Mouse (Mus musculus) lung, embryonic 14.5 days (tissue): ENCODE measurements around the gene Kif3a. TPM values are rescaled to one million over a fixed set of nuclear protein-coding genes. Genes with fewer than 3 reads are reported as not detected.

Source experiments
- ATAC-seq: fragments of 200-750 bp; cut with Nextera tagmentation; 2 replicates; pipeline ENCODE4 v1.8.0; 2017; ENCODE audit warnings: mild to moderate bottlenecking, moderate TSS enrichment, moderate library complexity; ENCODE audit not compliant: insufficient read depth
- DNase-seq: peaks from one replicate; pipeline ENCODE4 v3.0.0-alpha.2; 2015
- H3K27ac ChIP-seq: fragments of 300-500 bp; sonication (generic); 2 replicates; pipeline ENCODE4 v1.5.1; 2014; ENCODE audit warnings: low read depth, mild to moderate bottlenecking, moderate library complexity
- H3K27me3 ChIP-seq: fragments of 300-500 bp; sonication (generic); 2 replicates; pipeline ENCODE4 v1.6.1; 2014; ENCODE audit warnings: low read length, control low read depth; ENCODE audit not compliant: insufficient read depth
- H3K36me3 ChIP-seq: fragments of 300-500 bp; sonication (generic); 2 replicates; pipeline ENCODE4 v1.6.1; 2014; ENCODE audit warnings: control low read depth; ENCODE audit not compliant: insufficient read depth
- H3K4me1 ChIP-seq: fragments of 300-500 bp; sonication (generic); 2 replicates; pipeline ENCODE4 v1.6.1; 2014; ENCODE audit warnings: antibody characterized with exemption, control low read depth; ENCODE audit not compliant: insufficient read depth
- H3K4me2 ChIP-seq: fragments of 300-500 bp; sonication (generic); 2 replicates; pipeline ENCODE4 v1.6.1; 2014; ENCODE audit warnings: mild to moderate bottlenecking
- H3K4me3 ChIP-seq: fragments of 300-500 bp; sonication (generic); 2 replicates; pipeline ENCODE4 v1.5.1; 2014; ENCODE audit warnings: low read depth, low read length
- H3K9ac ChIP-seq: fragments of 300-500 bp; sonication (generic); 2 replicates; pipeline ENCODE4 v1.6.1; 2014
- H3K9me3 ChIP-seq: fragments of 300-500 bp; sonication (generic); 2 replicates; pipeline ENCODE4 v1.6.1; 2016; ENCODE audit warnings: low read depth, low read length, control low read depth
- CTCF ChIP-seq: IDR thresholded peaks from 2 replicates; pipeline ENCODE4 v1.5.1; 2016; ENCODE audit warnings: antibody characterized with exemption, low read depth
- WGBS: fragments of 180-500 bp; shearing (Covaris S2); extraction: QIAGEN DNeasy Blood & Tissue Kit; methylation state at CpG from one replicate; pipeline ENCODE4 v1.1.7; 2014; 5-methylcytosine and 5-hydroxymethylcytosine counted together
- polyA plus RNA-seq: library from polyadenylated mRNA; unstranded; fragments of >200 nt; fragmentation: Nextera tagmentation; extraction: Ambion mirVana; gene quantifications from 2 replicates; pipeline ENCODE4 v1.2.1, GENCODE M21; 2014

The Kif3a gene
- polyA plus RNA-seq, 1 experiment from 2014 or later = 67.9 TPM

- no peak for TF ChIP-seq CTCF
- Histone ChIP-seq H3K4me3 (no peak overlapping the region), H3K9me3 (no peaks in the 10 kb centered on the region), H3K27me3 (no peaks in the 10 kb centered on the region), H3K36me3 (no peaks in the 10 kb centered on the region), H3K4me1 (no peaks in the 10 kb centered on the region), H3K9ac (no peak overlapping the region), H3K27ac (no peak overlapping the region), H3K4me2 (no peak overlapping the region)
- WGBS = 59% methylated on average over 8 of the region's 8 CpGs
- no peak for ATAC-seq
- no peak for DNase-seq
These were observed 49.8 kb downstream of the Kif3a start for GRCm38 (mm10) chr11:53616748-53617558.

GRCm38 (mm10) chr11:53617562-53618109 is 50.5 kb downstream of the Kif3a start:
- Histone ChIP-seq H3K27me3 (no peaks in the 10 kb centered on the region), H3K36me3 (no peaks in the 10 kb centered on the region), H3K9ac (no peak overlapping the region), H3K4me1 (no peaks in the 10 kb centered on the region), H3K4me3 (no peak overlapping the region), H3K9me3 (no peaks in the 10 kb centered on the region), H3K4me2 (no peak overlapping the region), H3K27ac (no peak overlapping the region)
- ATAC-seq (no peak), DNase-seq (no peak)
- no peak for TF ChIP-seq CTCF
- 55% methylated on average over 4 of the region's 4 CpGs for WGBS

GRCm38 (mm10) chr11:53618619-53619198 is 51.5 kb downstream of the Kif3a start, which contains the start of gene Il4:
Il4 (minus strand) TSS chr11:53618669.
- TF ChIP-seq CTCF = no peak
- Histone ChIP-seq H3K4me1 (no peaks in the 10 kb centered on the region), H3K36me3 (no peaks in the 10 kb centered on the region), H3K4me3 (no peak within 1 kb of the TSS), H3K9me3 (no peaks in the 10 kb centered on the region), H3K27ac (no peak within 1 kb of the TSS), H3K4me2 (no peak within 1 kb of the TSS), H3K9ac (no peak within 1 kb of the TSS), H3K27me3 (no peaks in the 10 kb centered on the region)
- no peak for ATAC-seq
- 66% methylated on average over 7 of the region's 7 CpGs for WGBS
- DNase-seq = no peak

GRCm38 (mm10) chr11:53619428-53619827 is 52.2 kb downstream of the Kif3a start:
- Histone ChIP-seq H3K36me3 (no peaks in the 10 kb centered on the region), H3K27ac (no peak overlapping the region), H3K4me2 (no peak overlapping the region), H3K4me1 (no peaks in the 10 kb centered on the region), H3K27me3 (no peaks in the 10 kb centered on the region), H3K9me3 (no peaks in the 10 kb centered on the region), H3K9ac (no peak overlapping the region), H3K4me3 (no peak overlapping the region)
- no peak for ATAC-seq
- TF ChIP-seq CTCF = no peak
- no peak for DNase-seq
- 58% methylated on average over 6 of the region's 6 CpGs for WGBS

- 77% methylated on average over 4 of the region's 4 CpGs for WGBS
- Histone ChIP-seq H3K4me1 (no peaks in the 10 kb centered on the region), H3K36me3 (no peaks in the 10 kb centered on the region), H3K27ac (no peak overlapping the region), H3K4me2 (no peak overlapping the region), H3K4me3 (no peak overlapping the region), H3K9ac (no peak overlapping the region), H3K9me3 (no peaks in the 10 kb centered on the region), H3K27me3 (no peaks in the 10 kb centered on the region)
- DNase-seq = no peak
- no peak for ATAC-seq
- no peak for TF ChIP-seq CTCF
These were observed 52.9 kb downstream of the Kif3a start for GRCm38 (mm10) chr11:53620094-53620493.

- H3K9me3 ChIP-seq = no peaks in the 10 kb centered on the region
- H3K4me1 ChIP-seq = no peaks in the 10 kb centered on the region
- ATAC-seq (no peak), DNase-seq (no peak)
- H3K27ac ChIP-seq = no peak overlapping the region
- no peaks in the 10 kb centered on the region for H3K36me3 ChIP-seq
- H3K9ac ChIP-seq = no peak overlapping the region
- H3K4me3 ChIP-seq = no peak overlapping the region
- no peaks in the 10 kb centered on the region for H3K27me3 ChIP-seq
- no peak for TF ChIP-seq CTCF
- no peak overlapping the region for H3K4me2 ChIP-seq
- 80% methylated on average over 11 of the region's 11 CpGs for WGBS
These were observed 54.6 kb downstream of the Kif3a start for GRCm38 (mm10) chr11:53621582-53622439.
